Mouse (Mus musculus): ENCODE measurements around the gene Atg16l1.

DNA sequence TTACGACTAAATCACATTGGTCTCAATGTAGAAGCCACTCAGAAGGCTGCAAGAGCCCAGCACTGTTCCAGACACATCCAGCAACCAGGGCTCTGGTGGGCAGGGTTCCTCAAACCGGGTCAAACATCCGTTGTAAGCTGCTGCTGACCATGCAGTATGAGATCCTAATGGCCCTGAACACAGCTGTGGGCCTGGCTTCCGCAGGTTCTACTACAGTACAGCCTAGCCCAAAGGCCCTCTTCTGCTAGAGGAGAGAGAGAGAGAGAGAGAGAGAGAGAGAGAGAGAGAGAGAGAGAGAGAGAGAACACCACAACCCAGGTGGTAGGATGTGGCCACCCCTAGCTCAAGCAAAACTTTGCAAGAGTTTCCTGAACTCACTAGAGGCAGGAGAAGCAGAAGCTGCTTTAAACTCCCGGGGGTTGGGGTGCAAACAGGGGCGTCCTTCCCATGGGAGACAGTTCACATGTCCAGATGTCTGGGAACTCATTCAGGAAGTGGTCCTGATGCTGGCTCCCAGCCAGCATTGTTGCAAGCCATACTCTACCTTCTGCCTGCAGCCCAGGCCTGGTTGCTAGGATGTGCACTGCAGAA is 74.0 kb downstream of the Atg16l1 start:
- TF ChIP-seq CTCF (IDR thresholded peaks at IDR 0.05; ENCODE audit: control insufficient read depth, insufficient read depth, insufficient replicate concordance, low read depth, low read length) = no peak
- no peak for TF ChIP-seq POLR2A (IDR thresholded peaks at IDR 0.05; ENCODE audit: control insufficient read depth, low read depth, low read length)

Data from testis, adult 2 months (tissue).